Mouse (Mus musculus) forelimb bud, embryonic 11.5 days (tissue): ENCODE measurements around the gene Plppr5.

Experiments used
- DNase-seq: peaks from one replicate; pipeline ENCODE4 v3.0.0-alpha.2; 2012; ENCODE audit warnings: low read depth, low spot score

The Plppr5 gene

DNA sequence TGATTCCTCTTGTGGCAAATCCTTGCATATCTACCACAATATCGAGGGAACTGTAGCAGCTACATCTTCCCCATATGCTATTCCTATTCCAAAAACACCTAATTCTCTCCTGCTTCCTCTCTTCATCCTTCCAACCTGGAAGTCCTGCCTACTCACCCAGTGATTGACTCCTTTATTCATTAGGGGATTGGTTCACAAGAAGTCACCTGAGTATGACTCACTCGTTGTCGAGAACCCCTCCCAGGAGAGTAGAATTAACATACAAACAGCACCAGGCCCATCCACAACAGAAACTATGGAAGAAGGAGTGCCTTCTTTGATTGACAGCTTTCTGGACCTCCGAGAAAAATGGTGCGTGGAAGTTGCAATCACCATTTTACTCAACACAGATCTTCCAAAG lies 121.7 kb downstream of the Plppr5 start:
- no peak for DNase-seq

DNA sequence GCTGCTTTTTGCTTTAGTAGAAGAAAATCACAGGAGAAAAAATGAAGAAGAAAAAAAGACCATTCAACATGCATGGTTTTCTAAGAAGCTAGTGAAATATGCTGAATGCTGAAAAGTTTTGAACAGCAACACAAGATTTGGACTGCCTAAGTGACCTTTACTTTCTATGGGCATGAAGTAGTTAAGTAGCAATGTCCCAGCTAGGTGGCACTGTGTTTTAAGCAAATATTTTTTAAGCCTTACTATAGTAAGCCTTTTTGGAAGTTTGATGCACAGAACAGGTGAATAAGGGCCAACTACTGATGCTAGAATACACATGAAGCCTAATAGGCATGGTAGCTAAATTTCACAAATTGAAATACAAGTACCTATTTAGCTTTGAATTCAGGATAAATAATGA lies 134.2 kb downstream of the Plppr5 start:
- no peak for DNase-seq

DNA sequence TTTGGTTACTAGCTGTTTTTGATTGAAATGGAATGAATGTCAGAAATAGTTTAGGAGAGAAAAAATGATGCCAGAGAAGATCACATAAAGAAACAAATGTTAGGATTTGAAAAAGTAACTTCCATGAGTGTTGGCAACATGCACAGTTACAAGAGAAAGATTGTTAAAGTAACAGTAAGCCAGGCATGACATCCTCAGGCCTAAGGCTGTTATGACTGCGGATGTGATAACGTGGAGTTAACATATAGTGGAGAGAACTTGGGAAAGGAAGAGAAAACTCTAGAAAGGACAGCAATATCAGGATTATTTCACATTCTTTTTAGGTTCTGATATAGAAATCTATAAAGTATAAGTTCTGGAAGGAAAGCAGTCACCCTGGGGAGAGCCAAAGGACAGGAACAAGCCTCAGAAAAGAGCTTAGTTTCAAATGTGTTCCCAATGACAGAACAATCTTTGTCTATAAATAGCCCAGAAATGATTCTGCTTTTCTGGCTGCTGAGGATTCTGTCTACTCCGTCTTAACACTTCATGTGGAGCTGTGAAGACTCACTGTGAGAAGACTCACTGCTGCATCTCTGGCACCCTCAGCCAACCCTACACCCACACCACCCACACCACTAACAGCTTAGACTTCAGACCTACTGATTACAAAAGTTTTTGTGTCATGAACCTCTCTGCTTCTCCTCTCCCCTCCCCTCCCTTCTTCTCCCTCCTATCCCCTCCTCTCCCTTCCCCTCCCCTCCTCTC lies 142.1 kb downstream of the Plppr5 start:
- no peak for DNase-seq

DNA sequence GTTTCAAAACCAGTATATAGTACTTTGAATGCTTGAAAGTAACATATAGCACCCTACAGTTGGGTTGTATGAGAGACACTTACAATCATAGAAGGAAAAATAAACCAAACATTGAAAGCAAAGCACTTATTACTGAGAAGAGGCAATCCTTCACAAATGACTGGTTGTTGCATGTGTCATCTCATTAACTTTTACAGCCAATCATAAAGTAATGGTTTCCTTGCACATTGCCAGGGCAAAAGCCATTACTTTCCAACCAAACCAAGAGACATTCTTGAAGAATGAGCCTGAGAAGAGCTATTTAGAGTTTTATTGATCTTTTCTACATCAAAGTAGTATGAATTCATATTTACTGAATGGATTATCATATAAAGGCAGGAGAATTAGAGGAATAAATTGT lies 148.8 kb downstream of the Plppr5 start:
- DNase-seq, result no peak

DNA sequence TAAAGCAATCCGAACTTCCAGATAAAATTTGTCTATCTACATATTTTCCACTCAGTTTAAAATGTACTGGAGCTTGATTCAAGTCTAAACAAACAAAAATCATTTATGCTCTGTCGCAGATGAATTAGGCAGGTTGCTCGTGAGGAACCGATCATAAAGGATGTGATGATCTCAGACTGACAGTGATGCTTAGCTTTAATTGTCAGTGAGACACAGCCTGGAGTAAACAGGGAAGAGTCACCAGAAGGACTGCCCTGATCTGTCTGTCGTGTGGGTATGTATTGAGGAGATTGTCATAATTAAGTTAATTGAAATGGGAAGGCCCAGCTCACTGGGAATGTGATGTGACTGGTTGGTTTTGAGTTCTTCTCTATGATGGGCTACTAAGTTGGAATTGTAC lies 149.9 kb downstream of the Plppr5 start:
- no peak for DNase-seq

DNA sequence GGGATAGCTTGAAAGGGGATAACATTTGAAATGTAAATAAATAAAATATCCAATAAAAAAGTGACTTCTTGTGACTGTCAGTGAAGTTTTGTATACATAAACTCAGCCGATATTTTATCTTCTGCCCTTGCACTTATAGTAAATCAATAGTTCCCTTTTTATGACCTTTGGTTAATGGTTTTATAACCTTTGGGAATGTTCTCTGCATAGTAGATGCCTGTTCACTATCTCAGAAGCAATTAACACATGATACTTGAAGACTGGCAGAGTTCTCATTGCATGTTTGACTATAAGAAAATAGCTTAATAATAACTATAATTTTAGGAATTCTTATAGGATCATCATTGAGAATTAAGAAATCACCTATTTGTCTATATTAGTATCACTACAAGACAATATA lies 150.9 kb downstream of the Plppr5 start:
- DNase-seq, result no peak

DNA sequence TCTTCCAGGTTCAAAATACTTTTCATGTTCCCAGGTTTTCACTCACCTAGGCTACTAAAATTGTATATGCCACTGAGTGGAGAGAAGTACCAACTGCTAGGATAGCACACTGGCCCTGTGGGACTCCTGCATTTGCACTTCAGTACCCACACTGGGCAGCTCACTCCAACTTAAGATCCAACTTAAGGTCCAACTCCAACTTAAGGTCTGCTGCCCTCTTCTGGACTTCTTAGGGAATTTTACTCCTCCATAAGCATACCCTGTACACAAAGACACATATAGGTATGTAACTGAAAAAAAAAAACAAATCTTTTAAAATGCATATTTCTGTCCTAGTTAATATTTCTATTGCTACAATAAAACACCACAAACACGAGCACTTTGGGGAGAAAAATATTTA lies 153.5 kb downstream of the Plppr5 start:
- DNase-seq, result no peak

DNA sequence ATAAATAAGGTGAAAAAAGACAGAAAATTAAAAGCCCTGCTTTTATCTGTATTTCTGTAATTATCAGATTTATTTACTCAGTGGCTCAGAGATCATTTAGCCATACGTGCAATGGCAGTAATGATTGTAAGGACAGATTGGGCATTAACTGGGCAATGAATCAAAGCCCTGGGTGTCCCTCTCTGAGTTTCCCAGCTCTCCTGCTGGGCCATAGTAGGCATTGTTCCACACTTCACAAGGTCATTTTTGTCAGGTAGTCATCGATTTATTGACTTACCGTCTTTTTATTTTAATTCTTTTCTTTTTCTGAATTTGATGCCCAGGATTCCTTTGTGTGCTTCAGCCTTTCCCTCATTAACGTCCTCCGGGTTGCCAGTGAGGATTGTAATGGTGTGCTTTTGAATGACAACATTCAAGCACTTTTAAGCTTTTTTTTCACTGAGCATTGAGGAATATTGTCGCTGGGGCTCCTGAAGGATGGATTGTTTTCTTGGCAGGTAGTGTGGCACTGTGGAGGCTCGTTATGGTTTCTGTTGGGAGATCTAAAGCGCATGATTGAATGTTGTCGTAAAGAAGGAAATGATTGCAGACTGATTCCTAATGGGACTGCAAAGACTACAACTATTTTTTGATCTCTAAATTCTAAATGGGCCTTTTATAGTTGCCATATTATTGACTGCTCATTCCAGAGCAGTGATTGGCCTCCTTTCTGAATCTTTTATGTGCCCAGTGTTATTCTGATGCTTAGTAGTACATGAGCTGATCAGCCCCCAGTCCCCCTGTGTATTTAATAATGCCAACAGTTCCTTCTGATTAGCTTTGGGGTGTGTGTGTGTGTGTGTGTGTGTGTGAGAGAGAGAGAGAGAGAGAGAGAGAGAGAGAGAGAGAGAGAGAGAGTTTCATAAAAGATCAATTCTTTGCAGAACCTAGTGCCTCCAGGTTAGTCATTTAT lies 154.8 kb downstream of the Plppr5 start:
- no peak for DNase-seq

DNA sequence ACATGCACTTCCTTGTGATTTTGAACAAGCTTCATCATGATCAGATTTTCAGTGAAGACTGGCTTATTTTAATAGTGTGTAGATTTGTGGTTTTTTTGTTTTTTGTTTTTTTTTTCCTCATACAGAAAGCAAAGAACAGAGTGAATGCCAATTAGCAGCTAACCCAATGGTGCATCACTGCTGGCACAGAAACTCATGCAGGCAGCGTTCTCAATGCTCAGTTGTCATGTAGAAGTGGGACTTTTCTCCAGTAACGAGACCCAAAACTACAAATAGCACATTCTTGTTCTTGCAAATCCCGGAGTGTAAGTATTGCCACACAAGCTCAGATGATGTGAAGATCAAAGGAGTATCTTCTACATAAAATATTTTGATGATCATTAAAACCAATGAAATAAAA lies 156.9 kb downstream of the Plppr5 start:
- no peak for DNase-seq

DNA sequence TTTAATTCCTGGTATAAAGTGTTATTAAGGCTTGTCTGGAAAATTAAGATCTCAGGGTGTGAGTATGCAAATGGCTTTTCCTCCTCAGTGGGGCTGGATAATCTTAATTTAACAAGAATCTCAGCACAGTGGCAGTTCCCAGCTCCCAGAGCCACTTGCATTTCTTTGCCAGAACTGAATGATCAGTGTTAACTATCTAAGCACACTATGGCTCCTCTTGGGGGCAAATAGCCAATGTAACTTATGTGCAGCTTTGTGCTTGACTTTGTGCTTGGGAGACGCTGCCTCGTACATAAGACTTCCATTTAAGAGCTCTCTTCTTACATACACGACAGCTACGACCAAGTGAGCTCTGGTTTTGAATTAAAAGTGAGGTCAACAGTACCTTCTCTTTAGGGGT lies 158.0 kb downstream of the Plppr5 start:
- no peak for DNase-seq
